Mouse (Mus musculus) olfactory bulb, adult 2 months (tissue): Measurements from ENCODE around the gene Mrps21.

Experiments
- CTCF ChIP-seq: fragments of 200-500 bp; IDR thresholded peaks from 2 replicates; pipeline ENCODE4 v1.5.1; 2012; ENCODE audit warnings: low read depth, mild to moderate bottlenecking, low read length, moderate library complexity; ENCODE audit not compliant: insufficient read depth
- POLR2A ChIP-seq: fragments of 200-500 bp; IDR thresholded peaks from 2 replicates; pipeline ENCODE4 v1.6.1; 2012; ENCODE audit warnings: mild to moderate bottlenecking, low read depth, low read length, moderate library complexity; ENCODE audit not compliant: insufficient read depth

GRCm38 (mm10) chr3:95887596-95887995 is 16.3 kb upstream of the Mrps21 start:
- no peak for TF ChIP-seq CTCF
- TF ChIP-seq POLR2A: no peak
